Mouse (Mus musculus) liver, embryonic 13.5 days (tissue): ENCODE results near the gene Spaca9. TPM values are rescaled to one million over a fixed set of nuclear protein-coding genes. Genes with fewer than 3 reads are reported as not detected.

Experiments
- ATAC-seq: fragments of 200-750 bp; cut with Nextera tagmentation; 2 replicates; pipeline ENCODE4 v1.8.0; 2017; ENCODE audit warnings: low read depth, mild to moderate bottlenecking, moderate number of reproducible peaks, moderate library complexity
- DNase-seq: peaks from one replicate; pipeline ENCODE4 v3.0.0; 2022
- H3K27ac ChIP-seq: fragments of 300-500 bp; sonication (generic); 2 replicates; pipeline ENCODE4 v1.5.1; 2015; ENCODE audit warnings: moderate library complexity, mild to moderate bottlenecking, inconsistent platforms
- H3K27me3 ChIP-seq: fragments of 300-500 bp; sonication (generic); 2 replicates; pipeline ENCODE4 v1.6.1; 2015; ENCODE audit warnings: mild to moderate bottlenecking, inconsistent platforms
- H3K36me3 ChIP-seq: fragments of 300-500 bp; sonication (generic); 2 replicates; pipeline ENCODE4 v1.6.1; 2015; ENCODE audit warnings: mild to moderate bottlenecking, inconsistent platforms
- H3K4me1 ChIP-seq: fragments of 300-500 bp; sonication (generic); replicated peaks from 2 replicates; pipeline ENCODE4 v1.6.1; 2015; ENCODE audit warnings: inconsistent platforms
- H3K4me2 ChIP-seq: fragments of 300-500 bp; sonication (generic); 2 replicates; pipeline ENCODE4 v1.6.1; 2015; ENCODE audit warnings: inconsistent platforms, mild to moderate bottlenecking, moderate library complexity
- H3K4me3 ChIP-seq: fragments of 300-500 bp; sonication (generic); replicated peaks from 2 replicates; pipeline ENCODE4 v1.5.1; 2015; ENCODE audit warnings: mild to moderate bottlenecking, inconsistent platforms
- H3K9ac ChIP-seq: fragments of 300-500 bp; sonication (generic); 2 replicates; pipeline ENCODE4 v1.6.1; 2015; ENCODE audit warnings: mild to moderate bottlenecking, inconsistent platforms
- H3K9me3 ChIP-seq: fragments of 300-500 bp; sonication (generic); replicated peaks from 2 replicates; pipeline ENCODE4 v1.6.1; 2016; ENCODE audit warnings: inconsistent platforms
- WGBS: fragments of 180-500 bp; shearing (Covaris S2); methylation state at CpG from one replicate; pipeline ENCODE4 v1.1.7; 2015; ENCODE audit not compliant: insufficient replicate concordance; 5-methylcytosine and 5-hydroxymethylcytosine counted together
- polyA plus RNA-seq: library from polyadenylated mRNA; unstranded; fragments of >200 nt; fragmentation: Nextera tagmentation; extraction: Ambion mirVana; gene quantifications from 2 replicates; pipeline ENCODE4 v1.2.1, GENCODE M21; 2015

Spaca9 gene
- polyA plus RNA-seq, 1 experiment from 2014 or later = 2.0 TPM

- Histone ChIP-seq H3K4me2 (no peak overlapping the region), H3K9ac (no peak overlapping the region), H3K36me3 (no peaks in the 10 kb centered on the region), H3K9me3 (no peaks in the 10 kb centered on the region), H3K27ac (no peak overlapping the region), H3K27me3 (no peaks in the 10 kb centered on the region), H3K4me3 (no peak overlapping the region), H3K4me1 (peaks cover 34% of the 10 kb centered on the region)
- ATAC-seq (no peak), DNase-seq (no peak)
- WGBS = 31% methylated on average over 6 of the region's 6 CpGs
Measured at GRCm38 (mm10) chr2:28706787-28707186, 7.3 kb upstream of the Spaca9 start.

- Histone ChIP-seq H3K4me1 (peaks cover 40% of the 10 kb centered on the region), H3K27ac (no peak overlapping the region), H3K36me3 (no peaks in the 10 kb centered on the region), H3K9ac (peak overlapping the region; percentile 1; the same call in 1 of the 2 replicates), H3K9me3 (no peaks in the 10 kb centered on the region), H3K4me2 (no peak overlapping the region), H3K27me3 (no peaks in the 10 kb centered on the region), H3K4me3 (no peak overlapping the region)
- DNase-seq (no peak), ATAC-seq (no peak)
- 50% methylated on average over 8 of the region's 8 CpGs for WGBS
Measured at GRCm38 (mm10) chr2:28706106-28706636, 6.6 kb upstream of the Spaca9 start.

GRCm38 (mm10) chr2:28701646-28702262 is 2.2 kb upstream of the Spaca9 start:
- no peak overlapping the region for H3K9ac ChIP-seq
- no peaks in the 10 kb centered on the region for H3K9me3 ChIP-seq
- DNase-seq (peak; percentile 62), ATAC-seq (peak; percentile 86)
- no peak overlapping the region for H3K4me3 ChIP-seq
- no peaks in the 10 kb centered on the region for H3K36me3 ChIP-seq
- H3K4me1 ChIP-seq = peaks cover 60% of the 10 kb centered on the region
- peak overlapping the region; percentile 10; the same call in 1 of the 2 replicates for H3K27ac ChIP-seq
- peak overlapping the region; percentile 82 for H3K4me2 ChIP-seq
- 21% methylated on average over 8 of the region's 8 CpGs for WGBS
- peaks cover 21% of the 10 kb centered on the region for H3K27me3 ChIP-seq

GRCm38 (mm10) chr2:28698566-28698965 is 961 bp downstream of the Spaca9 start:
- Histone ChIP-seq H3K9ac (no peak overlapping the region), H3K4me3 (peak overlapping the region; percentile 66; the same call in 1 of the 2 replicates), H3K27ac (no peak overlapping the region), H3K9me3 (no peaks in the 10 kb centered on the region), H3K4me2 (peak overlapping the region; percentile 82; the same call in 1 of the 2 replicates), H3K36me3 (no peaks in the 10 kb centered on the region), H3K4me1 (peaks cover 47% of the 10 kb centered on the region), H3K27me3 (peaks cover 21% of the 10 kb centered on the region)
- ATAC-seq = no peak
- no peak for DNase-seq
- 29% methylated on average over 5 of the region's 5 CpGs for WGBS

- DNase-seq (no peak), ATAC-seq (no peak)
- Histone ChIP-seq H3K9ac (no peak overlapping the region), H3K36me3 (peaks cover 11% of the 10 kb centered on the region), H3K27ac (no peak overlapping the region), H3K9me3 (no peaks in the 10 kb centered on the region), H3K27me3 (peaks cover 2% of the 10 kb centered on the region; the same call in 1 of the 2 replicates), H3K4me3 (no peak overlapping the region), H3K4me1 (no peaks in the 10 kb centered on the region), H3K4me2 (no peak overlapping the region)
- 72% methylated on average over 9 of the region's 9 CpGs for WGBS
Measured at GRCm38 (mm10) chr2:28692692-28693091, 6.8 kb downstream of the Spaca9 start.

- Histone ChIP-seq H3K27ac (no peak overlapping the region), H3K36me3 (peaks cover 47% of the 10 kb centered on the region), H3K9ac (no peak overlapping the region), H3K4me1 (no peaks in the 10 kb centered on the region), H3K9me3 (no peaks in the 10 kb centered on the region), H3K4me2 (no peak overlapping the region), H3K4me3 (no peak overlapping the region), H3K27me3 (no peaks in the 10 kb centered on the region)
- ATAC-seq (no peak), DNase-seq (no peak)
- 44% methylated on average over 3 of the region's 3 CpGs for WGBS
Measured at GRCm38 (mm10) chr2:28688431-28688830, 11.1 kb downstream of the Spaca9 start.

GRCm38 (mm10) chr2:28685895-28686294 is 13.6 kb downstream of the Spaca9 start:
- WGBS = 79% methylated on average over 7 of the region's 7 CpGs
- H3K4me1 ChIP-seq = no peaks in the 10 kb centered on the region

GRCm38 (mm10) chr2:28681718-28682117 is 17.8 kb downstream of the Spaca9 start:
- WGBS = 89% methylated on average over 4 of the region's 4 CpGs
- no peak overlapping the region for H3K4me2 ChIP-seq
- no peak for DNase-seq
- no peak overlapping the region for H3K27ac ChIP-seq
- no peak overlapping the region for H3K4me3 ChIP-seq
- no peaks in the 10 kb centered on the region for H3K27me3 ChIP-seq
- ATAC-seq = no peak
- no peak overlapping the region for H3K9ac ChIP-seq
- peaks cover 92% of the 10 kb centered on the region for H3K36me3 ChIP-seq
- H3K4me1 ChIP-seq = no peaks in the 10 kb centered on the region
- no peaks in the 10 kb centered on the region for H3K9me3 ChIP-seq

More at GRCm38 (mm10) chr2:28685895-28686294, 13.6 kb downstream of the Spaca9 start:
- peaks cover 72% of the 10 kb centered on the region for H3K36me3 ChIP-seq
- no peak overlapping the region for H3K4me2 ChIP-seq
- H3K27ac ChIP-seq = no peak overlapping the region
- ATAC-seq (no peak), DNase-seq (no peak)
- H3K4me3 ChIP-seq = no peak overlapping the region
- no peaks in the 10 kb centered on the region for H3K9me3 ChIP-seq
- H3K9ac ChIP-seq = no peak overlapping the region
- no peaks in the 10 kb centered on the region for H3K27me3 ChIP-seq

GRCm38 (mm10) chr2:28680710-28681109 is 18.8 kb downstream of the Spaca9 start:
- no peak overlapping the region for H3K9ac ChIP-seq
- H3K4me1 ChIP-seq = no peaks in the 10 kb centered on the region
- H3K27ac ChIP-seq = no peak overlapping the region
- DNase-seq = no peak
- H3K4me3 ChIP-seq = no peak overlapping the region
- ATAC-seq = no peak
- H3K36me3 ChIP-seq = peaks cover 92% of the 10 kb centered on the region
- H3K27me3 ChIP-seq = no peaks in the 10 kb centered on the region
- 50% methylated on average over 4 of the region's 4 CpGs for WGBS
- H3K4me2 ChIP-seq = no peak overlapping the region
- H3K9me3 ChIP-seq = no peaks in the 10 kb centered on the region

GRCm38 (mm10) chr2:28676005-28676404 is 23.5 kb downstream of the Spaca9 start:
- WGBS = 73% methylated on average over 8 of the region's 8 CpGs
- H3K27me3 ChIP-seq = no peaks in the 10 kb centered on the region

GRCm38 (mm10) chr2:28671438-28671837 is 28.1 kb downstream of the Spaca9 start:
- H3K27me3 ChIP-seq = no peaks in the 10 kb centered on the region
- no peak for DNase-seq
- ATAC-seq = no peak
- no peak overlapping the region for H3K4me3 ChIP-seq
- H3K4me1 ChIP-seq = no peaks in the 10 kb centered on the region
- H3K36me3 ChIP-seq = peaks cover 81% of the 10 kb centered on the region
- H3K9ac ChIP-seq = no peak overlapping the region
- WGBS = 60% methylated on average over 2 of the region's 2 CpGs
- no peak overlapping the region for H3K27ac ChIP-seq
- no peaks in the 10 kb centered on the region for H3K9me3 ChIP-seq
- no peak overlapping the region for H3K4me2 ChIP-seq

More at GRCm38 (mm10) chr2:28676005-28676404, 23.5 kb downstream of the Spaca9 start:
- Histone ChIP-seq H3K9ac (no peak overlapping the region), H3K36me3 (peaks cover 96% of the 10 kb centered on the region), H3K4me1 (no peaks in the 10 kb centered on the region), H3K27ac (no peak overlapping the region; the same call in 1 of the 2 replicates), H3K4me2 (no peak overlapping the region), H3K4me3 (no peak overlapping the region), H3K9me3 (no peaks in the 10 kb centered on the region)
- DNase-seq (no peak), ATAC-seq (peak; percentile 70)

- H3K4me1 ChIP-seq = peaks cover 14% of the 10 kb centered on the region
- 85% methylated on average over 3 of the region's 3 CpGs for WGBS
- DNase-seq = no peak
- no peak overlapping the region for H3K27ac ChIP-seq
- ATAC-seq = no peak
- H3K9me3 ChIP-seq = no peaks in the 10 kb centered on the region
- H3K4me2 ChIP-seq = no peak overlapping the region
- no peaks in the 10 kb centered on the region for H3K27me3 ChIP-seq
- no peak overlapping the region for H3K4me3 ChIP-seq
- H3K9ac ChIP-seq = no peak overlapping the region
- H3K36me3 ChIP-seq = peaks cover 75% of the 10 kb centered on the region
Measured at GRCm38 (mm10) chr2:28665818-28666217, 33.7 kb downstream of the Spaca9 start.
